Mouse (Mus musculus) thymus, postnatal 36 days (tissue): ENCODE measurements around the gene Atf6b.

Experiments used
- DNase-seq, 2 experiments: peaks; one replicate each; pipeline ENCODE4 v3.0.0; 2022; ENCODE audit warnings: mixed read lengths in 2 of 2

Gene Atf6b

DNA sequence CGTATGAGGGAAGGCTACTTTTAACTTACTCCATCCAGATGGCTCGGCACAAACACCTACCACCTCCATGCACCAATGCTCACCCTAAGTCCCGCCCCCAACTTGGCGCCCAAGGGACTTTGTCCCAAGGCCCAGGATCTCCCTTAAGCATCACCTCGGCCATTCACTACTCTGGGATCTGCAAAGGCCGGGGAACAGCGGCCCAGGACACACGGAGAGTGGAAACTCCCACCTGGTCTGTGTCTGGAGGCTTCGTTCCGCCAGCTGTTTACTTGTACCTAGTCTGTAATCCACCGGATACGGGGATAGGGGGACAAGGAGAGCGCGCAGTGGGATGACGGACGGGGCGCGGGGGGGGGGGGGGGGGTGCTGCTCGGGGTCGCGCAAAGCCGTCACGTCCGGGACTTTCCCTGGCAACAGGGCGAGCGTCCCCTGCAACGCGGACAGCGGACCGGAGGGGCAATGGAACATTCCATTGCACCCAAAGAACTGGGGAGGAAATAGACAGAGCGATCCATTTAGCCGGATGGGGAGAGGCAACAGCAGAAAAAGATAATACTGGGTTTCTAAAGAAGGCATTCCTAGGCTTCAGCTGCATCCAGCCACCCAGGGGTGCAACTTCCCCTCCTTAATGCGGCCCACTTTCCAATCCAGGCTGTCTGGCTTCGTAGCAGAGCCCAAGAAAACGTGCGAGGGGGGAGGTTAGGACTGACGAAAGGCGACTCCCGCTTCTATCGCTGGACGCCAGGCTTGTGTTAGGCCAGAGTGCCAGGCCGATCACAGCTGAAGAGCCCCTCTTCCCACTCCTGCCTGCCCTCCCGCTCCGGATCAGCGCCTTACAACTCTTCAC lies 19.6 kb upstream of the Atf6b start:
- DNase-seq = peak; percentile 76 to 86

DNA sequence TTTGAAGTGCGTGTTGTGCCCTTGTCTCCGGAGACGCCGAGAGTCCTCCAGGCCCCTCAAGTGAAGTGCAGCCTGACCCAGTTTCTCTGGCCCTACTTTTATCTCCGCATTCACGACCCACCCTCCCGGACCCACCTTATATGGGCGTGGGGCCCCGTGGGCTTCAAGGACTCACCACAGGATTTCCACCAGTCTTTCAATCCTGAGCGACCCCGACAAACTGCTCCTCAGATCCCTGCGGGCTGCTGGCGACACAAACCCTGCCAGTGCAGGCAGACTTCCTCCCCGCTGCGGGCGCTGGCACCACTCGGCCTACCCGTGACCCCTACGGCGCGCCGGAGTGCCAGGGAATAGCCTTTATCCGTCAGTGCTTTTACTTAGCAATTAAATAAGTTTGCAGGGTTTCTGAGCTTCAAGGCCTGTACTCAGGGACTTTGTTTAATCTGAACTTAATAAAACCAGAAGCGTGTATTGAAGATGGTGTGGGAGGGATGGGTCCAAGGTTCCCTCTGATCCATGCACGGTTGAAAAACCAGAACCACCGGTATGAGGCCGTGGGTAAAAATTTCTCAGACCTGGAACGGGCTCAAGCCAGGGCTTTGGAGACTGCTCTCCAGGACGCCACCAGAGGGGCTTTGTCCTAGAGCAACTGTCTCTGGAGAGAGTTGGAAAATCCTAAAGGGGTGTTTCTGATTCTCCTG lies 18.9 kb upstream of the Atf6b start, which contains the start of gene Ppt2:
Gene Ppt2, minus strand, starts transcription at position 568 of the 701 bp plus-strand sequence.
- DNase-seq = peak; percentile 69 to 74

DNA sequence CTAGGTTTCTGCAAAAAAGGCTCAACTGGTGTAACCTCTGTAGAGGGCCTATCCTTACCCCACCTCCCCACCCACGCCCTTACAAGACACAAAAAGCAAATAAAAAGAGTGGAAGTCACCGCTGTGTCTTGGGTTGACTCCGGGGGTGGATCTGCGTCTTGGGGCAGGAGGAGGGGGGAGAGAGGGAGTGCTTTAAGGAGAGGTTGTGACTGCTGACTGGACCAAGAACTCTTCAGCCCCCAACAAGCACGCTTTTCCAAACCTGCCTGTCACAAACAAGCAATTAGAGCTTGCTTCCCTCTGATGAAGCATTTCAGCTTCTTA lies 18.3 kb upstream of the Atf6b start:
- DNase-seq = peak; percentile 49 to 56

DNA sequence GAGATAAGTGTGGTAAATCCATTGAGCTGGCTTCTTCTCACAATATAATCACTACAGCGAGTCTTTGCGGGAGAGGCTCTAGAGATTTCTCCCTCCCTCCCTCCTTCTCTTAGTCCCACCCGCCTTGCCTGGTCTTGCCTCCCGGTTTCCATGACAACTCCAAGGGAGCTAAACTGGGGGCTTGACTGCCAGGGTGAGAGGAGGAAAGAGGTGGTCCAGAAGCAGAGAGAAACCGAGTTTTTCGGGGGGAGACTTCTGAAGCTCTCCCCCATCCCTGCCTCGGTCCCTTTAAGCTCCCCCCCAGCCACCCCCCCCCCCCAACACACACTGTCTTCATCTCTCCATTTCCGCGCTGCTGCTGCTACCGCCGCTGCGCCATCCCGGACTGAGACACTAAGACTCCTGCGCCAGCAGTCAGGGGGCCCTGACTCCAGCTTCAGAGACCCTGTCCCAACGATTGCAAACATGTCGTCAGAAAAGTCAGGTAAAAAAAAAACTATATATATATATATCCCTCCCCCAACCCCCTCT lies 17.7 kb upstream of the Atf6b start, which contains the start of gene Prrt1:
Gene Prrt1, plus strand, starts transcription at position 313 of the 531 bp plus-strand sequence.
- peak; percentile 57 to 71 for DNase-seq

DNA sequence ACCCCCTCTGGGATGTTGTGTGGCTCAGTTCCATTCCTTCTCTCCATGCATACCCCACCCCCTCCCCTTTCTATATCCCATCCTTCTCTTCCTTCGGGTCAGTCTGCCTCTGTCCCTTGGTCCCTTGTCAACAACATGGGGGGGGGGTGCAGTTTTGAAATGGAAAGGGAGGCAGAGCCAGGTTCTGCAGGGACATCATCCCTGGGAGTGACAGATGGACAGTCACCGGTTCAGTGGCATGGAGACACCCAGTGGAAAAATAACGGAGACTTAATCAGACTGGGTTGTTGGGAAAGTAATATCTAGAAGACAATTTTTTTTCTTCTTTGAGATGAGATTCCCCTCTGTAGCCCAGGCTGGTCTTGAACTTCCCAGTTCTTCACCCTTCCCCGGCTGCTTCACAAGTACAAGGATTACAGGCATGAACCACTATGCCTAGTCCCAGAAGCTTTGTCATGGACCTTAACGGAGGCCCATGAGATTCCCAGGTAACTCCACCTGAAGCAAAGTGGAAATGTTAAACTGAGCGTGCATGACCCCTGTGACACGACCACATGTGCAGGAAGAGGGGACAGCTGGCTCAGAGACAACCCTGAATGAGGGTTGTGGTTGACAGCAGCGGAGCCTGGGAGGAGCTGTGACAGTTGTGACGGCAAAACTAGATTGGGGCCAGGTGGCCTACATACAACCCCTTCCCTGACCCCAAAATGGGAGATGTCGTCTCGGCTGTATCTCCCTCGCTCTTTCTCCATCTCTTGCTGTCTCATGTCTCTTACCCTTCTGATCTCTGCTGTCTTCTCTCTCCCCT lies 16.9 kb upstream of the Atf6b start:
- peak; percentile 75 to 88 for DNase-seq

DNA sequence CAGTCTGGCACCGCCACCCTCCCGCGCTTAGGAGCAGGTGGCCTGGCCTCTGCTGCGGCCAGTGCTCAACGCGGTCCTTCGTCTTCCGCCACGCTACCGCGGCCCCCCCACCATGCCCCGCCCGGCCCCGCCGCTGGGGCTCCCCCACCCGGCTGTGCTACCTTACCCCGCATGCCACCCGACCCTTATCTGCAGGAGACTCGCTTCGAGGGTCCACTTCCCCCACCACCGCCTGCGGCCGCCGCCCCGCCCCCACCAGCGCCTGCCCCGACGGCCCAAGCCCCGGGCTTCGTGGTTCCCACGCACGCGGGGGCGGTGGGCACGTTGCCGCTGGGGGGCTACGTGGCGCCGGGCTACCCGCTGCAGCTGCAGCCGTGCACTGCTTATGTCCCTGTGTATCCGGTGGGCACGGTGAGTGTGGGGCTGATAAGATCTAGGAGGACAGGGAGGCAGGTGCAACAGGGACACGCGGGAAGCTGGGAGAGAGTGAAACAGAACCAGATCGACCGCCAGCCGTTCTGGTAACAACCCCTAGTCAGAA lies 16.1 kb upstream of the Atf6b start:
- peak; percentile 74 to 83 for DNase-seq

DNA sequence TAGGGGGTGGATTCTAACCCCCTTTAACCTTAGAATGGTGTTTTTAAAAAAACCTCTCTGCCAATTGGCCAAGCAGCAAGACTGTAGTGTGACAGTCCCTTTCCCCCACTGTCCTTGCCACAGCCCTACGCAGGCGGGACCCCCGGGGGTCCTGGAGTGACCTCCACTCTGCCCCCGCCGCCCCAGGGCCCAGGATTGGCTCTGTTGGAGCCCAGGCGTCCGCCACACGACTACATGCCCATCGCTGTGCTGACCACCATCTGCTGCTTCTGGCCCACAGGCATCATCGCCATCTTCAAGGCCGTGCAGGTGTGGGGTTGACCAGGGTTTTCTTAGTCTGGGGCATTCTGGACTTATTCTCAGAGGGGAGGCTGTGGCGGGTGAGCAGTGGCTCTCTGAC lies 15.3 kb upstream of the Atf6b start:
- peak; percentile 26 to 51 for DNase-seq

DNA sequence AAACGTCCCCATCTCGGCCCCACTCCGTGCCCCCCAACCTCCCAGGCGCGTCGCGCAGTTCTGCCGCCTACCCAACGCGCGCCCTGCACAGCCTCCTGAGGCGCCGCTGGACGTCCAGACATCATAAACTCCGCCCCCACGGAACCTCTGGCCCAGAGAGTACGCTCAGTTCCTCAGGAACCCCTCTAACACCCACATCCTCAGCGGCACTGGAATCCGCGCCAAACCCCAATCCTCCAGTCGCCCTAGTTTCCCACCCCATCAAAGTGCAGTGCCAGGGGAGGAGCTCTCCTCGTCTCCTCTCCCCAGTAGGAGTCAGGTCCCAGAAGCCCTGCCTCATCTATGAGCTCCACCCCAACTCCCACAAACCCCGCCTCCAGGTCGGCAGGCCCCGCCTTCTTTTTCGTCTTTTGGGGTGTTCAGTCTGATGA lies 14.7 kb upstream of the Atf6b start:
- peak; percentile 86 to 91 for DNase-seq

DNA sequence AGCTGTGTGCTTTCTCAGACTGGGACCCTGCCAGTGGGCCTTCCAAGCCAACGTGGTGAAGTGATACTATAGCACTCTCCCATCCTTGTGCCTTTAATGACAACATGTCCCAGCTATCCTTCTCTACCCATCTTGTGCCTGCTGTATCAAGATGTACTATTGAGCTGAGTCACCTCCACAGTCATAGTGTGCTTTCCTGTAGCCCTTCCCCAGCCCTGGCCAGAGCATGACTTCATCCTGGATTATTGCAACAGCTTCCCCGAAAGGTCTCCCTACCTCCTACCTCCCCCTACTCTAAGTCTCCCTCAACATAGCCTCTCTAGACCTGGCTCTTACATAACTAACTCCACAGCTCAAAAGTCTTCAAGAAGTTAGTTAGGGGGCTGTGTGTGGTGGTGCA lies 11.3 kb upstream of the Atf6b start:
- no peak for DNase-seq

DNA sequence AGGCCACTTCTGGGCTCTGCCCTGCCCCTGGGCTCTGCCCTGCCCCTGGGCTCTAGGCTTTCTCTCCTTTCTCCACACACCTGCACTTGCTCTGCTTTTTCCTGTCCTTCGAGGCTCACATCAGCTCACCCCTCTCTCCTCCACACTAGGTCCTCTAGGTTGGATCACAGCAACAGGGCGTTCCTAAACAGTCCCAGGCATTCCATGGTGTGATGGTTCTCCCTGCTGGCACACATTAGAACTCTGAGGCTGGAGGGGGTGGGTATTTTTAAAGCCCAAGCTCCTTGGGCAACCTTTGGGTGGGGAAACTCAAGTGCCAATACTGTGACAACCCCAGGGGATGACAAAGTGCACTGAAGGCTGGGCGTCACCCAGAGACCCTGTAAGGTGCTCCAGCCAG lies 9.5 kb upstream of the Atf6b start:
- no peak for DNase-seq

DNA sequence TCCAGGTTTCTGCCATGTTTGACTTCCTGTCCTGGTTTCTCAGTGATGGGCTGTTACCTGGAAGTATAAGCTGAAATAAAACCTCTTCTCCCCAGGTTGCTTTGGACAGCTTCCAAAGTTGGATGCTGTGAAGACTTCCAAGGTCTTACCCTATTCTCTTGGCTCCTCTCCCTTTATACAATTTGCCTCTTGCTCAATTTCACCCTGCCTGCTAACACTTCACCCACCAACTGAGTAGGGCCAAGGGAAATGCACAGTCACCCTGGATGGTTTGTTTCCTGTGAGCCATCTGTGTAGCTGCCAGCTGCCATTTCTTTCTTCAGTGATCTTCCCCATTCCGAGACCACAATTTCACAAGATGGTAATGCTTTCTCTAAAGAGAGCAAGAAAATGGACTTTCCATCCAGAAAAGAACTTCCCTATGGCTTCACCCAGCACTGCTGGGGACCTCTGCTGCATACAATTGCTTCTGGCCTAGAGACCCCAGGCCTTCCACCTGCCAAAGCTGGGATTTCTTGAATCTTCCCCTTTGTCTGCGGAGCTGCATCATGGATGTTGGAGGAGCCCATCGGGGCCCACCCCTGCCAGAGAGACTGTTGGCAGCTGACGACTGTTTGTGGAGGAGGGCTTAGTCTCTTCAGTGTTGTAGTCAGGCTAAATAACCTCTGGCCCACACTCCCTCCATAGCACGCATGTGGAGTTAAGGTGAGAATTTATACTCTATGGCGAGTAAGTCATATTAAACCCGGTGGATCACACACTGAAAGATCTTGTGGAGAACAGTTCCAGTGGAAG lies 7.3 kb upstream of the Atf6b start:
- DNase-seq = no peak

DNA sequence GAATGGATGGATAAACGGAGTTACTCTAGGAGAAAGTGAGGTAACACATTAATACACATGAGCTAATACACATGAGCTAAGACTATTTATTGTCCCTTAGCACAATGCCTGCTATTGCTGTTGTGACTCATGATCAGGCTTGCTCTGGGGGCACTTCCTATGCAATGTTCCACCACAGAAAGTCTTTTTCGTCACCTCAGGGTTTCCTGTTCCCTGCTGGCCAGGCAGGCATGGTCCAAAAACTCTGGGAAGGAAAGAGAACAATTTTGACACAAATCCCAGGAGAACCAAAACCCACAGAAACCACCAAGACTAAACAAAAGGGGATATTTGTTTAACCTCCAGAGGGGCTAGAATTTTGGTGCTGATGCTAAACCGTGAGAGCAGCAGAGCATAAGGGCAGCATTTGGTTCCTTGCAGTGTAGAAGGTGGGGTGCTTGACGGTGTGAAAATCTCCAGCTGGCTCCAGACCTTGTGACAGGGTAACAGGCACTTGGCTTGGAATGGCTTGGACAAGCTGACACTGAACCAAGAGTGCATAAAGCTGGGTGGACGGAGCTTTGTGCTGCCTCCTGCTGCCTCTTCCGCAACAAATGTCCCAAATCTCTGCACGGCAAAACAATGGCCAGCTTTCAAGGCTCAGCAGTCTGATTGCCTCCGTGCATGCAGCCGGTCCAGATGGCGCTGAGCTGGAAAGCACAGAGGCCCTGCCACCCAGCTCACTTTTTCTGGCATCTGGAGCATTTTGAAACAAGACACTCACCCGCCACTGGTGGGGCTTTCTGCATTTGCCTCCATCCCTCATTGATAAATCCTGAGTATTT lies 6.0 kb upstream of the Atf6b start:
- DNase-seq = no peak

DNA sequence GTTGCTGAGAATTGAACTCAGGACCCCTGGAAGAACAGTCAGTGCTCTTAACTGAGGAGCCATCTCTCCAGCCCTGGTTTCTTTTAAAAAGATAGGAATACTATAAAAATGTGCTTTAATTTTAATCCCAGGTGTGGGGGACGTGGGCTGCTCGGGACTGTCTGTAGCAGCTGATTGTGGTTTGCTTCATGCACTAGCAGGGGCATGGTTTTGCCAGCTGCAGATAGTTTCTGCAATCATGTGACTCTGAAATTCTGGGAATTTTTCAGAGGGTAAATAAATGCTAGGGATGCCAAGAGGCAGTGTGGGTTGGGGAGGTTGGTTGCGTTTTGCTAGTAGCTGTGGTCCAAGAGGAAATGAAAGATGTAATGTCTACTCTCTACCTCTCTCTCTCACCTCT lies 5.0 kb upstream of the Atf6b start:
- no peak for DNase-seq

DNA sequence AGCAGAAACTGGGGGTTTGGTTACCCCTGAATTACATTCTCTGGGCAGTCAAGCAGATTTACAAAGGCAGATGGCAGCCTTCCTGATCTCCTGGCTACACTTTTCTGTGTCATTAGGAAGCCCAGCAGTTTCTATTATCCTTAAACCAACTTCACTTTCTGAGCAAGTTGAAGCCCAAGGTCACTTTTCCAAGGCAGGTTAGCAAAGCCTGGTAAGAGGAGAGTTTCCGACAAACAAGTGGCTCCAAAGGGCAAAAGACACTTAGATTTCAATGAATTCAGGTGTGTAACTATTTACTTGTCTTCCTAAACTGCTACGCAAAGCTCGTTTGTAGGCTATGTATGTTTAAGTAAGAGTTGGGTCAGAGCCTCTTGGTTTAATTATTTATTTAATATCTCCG lies 3.6 kb upstream of the Atf6b start:
- DNase-seq = no peak

DNA sequence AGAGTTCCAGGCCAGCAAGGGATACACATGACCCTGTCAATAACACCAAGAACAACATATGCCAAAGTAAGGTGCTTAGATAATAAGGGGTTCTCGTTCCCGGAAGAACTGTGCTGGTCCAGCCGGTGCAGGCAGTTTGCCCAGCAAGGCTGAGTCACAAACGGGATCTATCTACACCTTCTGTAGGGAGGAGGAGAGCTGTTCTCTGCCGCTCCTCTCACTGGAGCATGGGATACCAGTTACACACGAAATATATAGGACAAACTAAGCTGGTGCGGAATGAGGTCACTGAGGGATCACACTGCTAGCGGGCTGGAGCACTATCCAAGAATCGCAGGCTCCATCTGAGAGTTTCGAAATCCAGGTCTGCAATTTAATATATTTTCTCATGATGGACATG lies 3.0 kb upstream of the Atf6b start:
- no peak for DNase-seq

DNA sequence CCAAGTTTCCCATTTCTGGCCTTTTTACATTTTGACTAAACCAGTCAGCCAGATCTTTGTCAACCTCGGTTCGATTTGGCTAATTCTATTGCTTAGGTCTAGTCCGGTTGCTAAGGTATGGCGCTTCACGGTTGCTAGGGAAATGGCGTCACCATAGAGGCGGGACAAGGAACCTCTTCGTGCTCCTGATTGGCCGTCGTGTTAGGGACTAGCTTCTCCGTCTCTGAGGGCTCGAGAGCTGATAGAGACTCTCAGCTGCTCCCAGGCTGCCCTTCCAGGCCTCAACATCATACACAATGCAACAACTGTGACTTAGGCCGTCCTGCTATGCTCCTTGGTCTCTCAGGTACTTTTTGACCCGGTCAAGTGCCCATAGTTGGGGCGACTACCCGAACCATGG lies 2.3 kb upstream of the Atf6b start, which contains the start of gene Fkbpl:
Gene Fkbpl, plus strand, starts transcription at position 157 of the 400 bp plus-strand sequence.
- peak; percentile 94 for DNase-seq

DNA sequence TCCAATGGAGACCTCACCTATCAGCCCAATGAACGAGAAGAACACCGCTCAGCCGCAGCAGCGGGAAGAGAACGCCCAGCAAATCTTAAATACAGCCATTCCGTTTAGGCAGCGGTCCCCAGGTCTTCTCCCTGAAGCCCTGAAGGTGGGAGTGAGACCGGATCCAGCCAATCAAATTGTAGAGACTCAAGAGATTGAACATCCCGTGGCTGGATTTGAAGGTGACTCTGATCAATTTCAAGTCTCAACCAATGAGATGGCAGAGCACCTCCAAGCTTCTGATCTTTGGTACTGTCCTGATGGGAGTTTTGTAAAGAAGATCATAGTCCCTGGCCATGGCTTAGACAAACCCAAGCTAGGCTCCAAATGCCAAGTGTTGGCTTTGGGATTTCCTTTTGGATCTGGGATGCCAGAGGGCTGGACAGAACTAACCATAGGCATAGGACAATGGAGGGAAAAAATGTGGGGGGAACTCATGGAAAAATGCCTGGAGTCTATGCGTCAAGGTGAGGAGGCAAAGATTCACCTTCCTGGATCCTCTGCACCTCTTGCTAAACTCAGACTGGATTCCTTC lies 1.6 kb upstream of the Atf6b start:
- DNase-seq = no peak

DNA sequence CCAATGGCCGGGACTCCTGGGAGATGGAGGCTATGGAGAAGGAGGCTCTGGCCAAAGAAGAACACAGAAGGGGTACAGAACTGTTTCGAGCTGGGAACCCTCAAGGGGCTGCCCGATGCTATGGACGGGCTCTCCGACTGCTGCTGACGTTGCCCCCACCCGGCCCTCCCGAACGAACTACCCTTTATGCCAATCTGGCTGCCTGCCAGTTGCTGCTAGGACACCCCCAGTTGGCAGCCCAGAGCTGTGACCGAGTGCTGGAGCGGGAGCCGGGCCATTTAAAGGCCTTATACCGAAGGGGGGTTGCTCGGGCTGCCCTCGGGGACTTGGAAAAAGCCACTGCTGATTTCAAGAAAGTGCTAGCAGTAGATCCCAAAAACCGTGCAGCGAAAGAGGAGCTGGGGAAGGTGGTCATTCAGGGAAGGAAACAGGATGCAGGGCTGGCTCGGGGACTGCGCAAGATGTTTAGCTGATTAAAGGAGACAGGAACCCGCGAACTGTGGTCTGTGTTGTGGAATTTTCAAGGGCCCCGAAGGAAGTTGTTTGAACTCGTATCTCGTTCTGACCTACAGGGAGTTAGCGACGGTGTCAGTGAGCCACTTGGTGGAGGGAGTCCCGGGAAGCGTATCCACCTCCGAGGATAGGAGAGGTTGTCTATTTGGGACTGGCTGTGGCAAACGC lies 975 bp upstream of the Atf6b start:
- no peak for DNase-seq

DNA sequence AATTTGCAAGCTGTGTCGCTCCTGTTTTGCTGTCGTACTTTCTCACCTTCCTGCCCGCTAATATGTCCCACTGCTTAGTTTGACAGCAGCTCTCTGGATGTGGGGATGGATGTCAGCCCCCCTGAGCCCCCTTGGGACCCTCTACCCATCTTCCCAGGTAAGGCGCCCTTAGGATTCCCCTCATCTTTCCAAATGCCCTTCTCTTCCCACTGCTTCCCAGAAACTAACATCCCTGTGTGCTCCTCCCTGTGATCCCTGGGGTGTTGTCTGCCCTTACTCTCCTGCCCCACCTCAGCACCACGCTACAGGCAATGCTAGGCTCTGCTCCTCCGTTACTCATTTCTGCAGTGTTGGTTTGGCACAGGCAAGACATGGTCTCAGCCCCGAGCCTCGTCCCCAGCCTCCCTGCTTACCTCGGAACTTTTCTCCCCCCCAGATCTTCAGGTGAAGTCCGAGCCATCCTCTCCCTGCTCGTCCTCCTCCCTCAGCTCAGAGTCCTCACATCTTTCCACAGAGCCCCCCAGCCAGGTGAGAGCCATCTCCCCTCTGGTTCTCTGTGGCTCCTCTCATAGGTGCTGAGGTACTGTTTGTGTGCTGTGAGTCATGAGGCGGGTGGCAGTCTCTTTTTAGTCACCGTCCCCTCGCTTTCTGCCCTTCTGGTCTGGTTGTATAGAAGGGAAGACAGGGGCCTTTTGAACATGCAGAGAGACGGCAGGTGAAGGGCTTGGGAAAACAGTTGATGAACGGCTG lies 1.4 kb downstream of the Atf6b start:
- peak in 1 of 2 experiments; percentile 9 for DNase-seq
